Mouse (Mus musculus): ENCODE results near the gene Anxa7.

Anxa7 gene

GRCm38 (mm10) chr14:20432420-20432819 is 47.5 kb downstream of the Anxa7 start:
- DNase-seq = peak in 1 of 2 experiments; percentile 26

- DNase-seq = no peak
These were observed 48.2 kb downstream of the Anxa7 start for GRCm38 (mm10) chr14:20431726-20432125.

GRCm38 (mm10) chr14:20429833-20430232 is 50.1 kb downstream of the Anxa7 start:
- no peak for DNase-seq

GRCm38 (mm10) chr14:20428593-20428992 is 51.3 kb downstream of the Anxa7 start:
- no peak for DNase-seq

GRCm38 (mm10) chr14:20423046-20423445 is 56.9 kb downstream of the Anxa7 start:
- no peak for DNase-seq

GRCm38 (mm10) chr14:20422257-20422656 is 57.7 kb downstream of the Anxa7 start:
- no peak for DNase-seq
